Mouse (Mus musculus) embryo, embryonic 9.5 days (tissue): ENCODE results near the gene A730061H03Rik.

ENCODE experiments used
- DNase-seq: peaks from one replicate; pipeline ENCODE4 v3.0.0-alpha.2; 2017; ENCODE audit errors: extremely low spot score

Gene A730061H03Rik

GRCm38 (mm10) chr14:55551347-55551746 lies 8.9 kb downstream of the A730061H03Rik start:
- DNase-seq, result no peak

- no peak for DNase-seq
These were observed 10.0 kb downstream of the A730061H03Rik start for GRCm38 (mm10) chr14:55550191-55550590.

GRCm38 (mm10) chr14:55544334-55544733 lies 15.9 kb downstream of the A730061H03Rik start:
- DNase-seq, result no peak

- DNase-seq, result no peak
These were observed 17.9 kb downstream of the A730061H03Rik start for GRCm38 (mm10) chr14:55542268-55542667.

- no peak for DNase-seq
These were observed 19.4 kb downstream of the A730061H03Rik start for GRCm38 (mm10) chr14:55540787-55541321.

- peak; percentile 83 for DNase-seq
These were observed 20.0 kb downstream of the A730061H03Rik start, which contains the start of gene Pck2 for GRCm38 (mm10) chr14:55540067-55540786. Pck2 (plus strand) TSS chr14:55540266.

- peak; percentile 22 for DNase-seq
These were observed 24.0 kb downstream of the A730061H03Rik start for GRCm38 (mm10) chr14:55536116-55536745.

GRCm38 (mm10) chr14:55527940-55528339 lies 32.3 kb downstream of the A730061H03Rik start:
- peak; percentile 17 for DNase-seq

GRCm38 (mm10) chr14:55526674-55527073 lies 33.5 kb downstream of the A730061H03Rik start:
- DNase-seq, result no peak

GRCm38 (mm10) chr14:55524785-55525184 lies 35.4 kb downstream of the A730061H03Rik start, which contains the start of gene Nrl:
Nrl (minus strand) TSS chr14:55524981.
- no peak for DNase-seq

GRCm38 (mm10) chr14:55524062-55524461 lies 36.1 kb downstream of the A730061H03Rik start:
- no peak for DNase-seq

- peak; percentile 39 for DNase-seq
These were observed 39.5 kb downstream of the A730061H03Rik start for GRCm38 (mm10) chr14:55520451-55521361.

- no peak for DNase-seq
These were observed 40.6 kb downstream of the A730061H03Rik start for GRCm38 (mm10) chr14:55519604-55520003.

- DNase-seq, result peak; percentile 35
These were observed 41.3 kb downstream of the A730061H03Rik start for GRCm38 (mm10) chr14:55518897-55519296.

- DNase-seq, result no peak
These were observed 44.4 kb downstream of the A730061H03Rik start for GRCm38 (mm10) chr14:55515846-55516245.

- no peak for DNase-seq
These were observed 46.3 kb downstream of the A730061H03Rik start for GRCm38 (mm10) chr14:55513927-55514326.

- no peak for DNase-seq
These were observed 49.2 kb downstream of the A730061H03Rik start for GRCm38 (mm10) chr14:55511037-55511436.

- DNase-seq, result no peak
These were observed 50.0 kb downstream of the A730061H03Rik start, which contains the start of gene Cpne6 for GRCm38 (mm10) chr14:55510125-55510731. Cpne6 (plus strand) TSS chr14:55510445.
